Mouse (Mus musculus) liver, embryonic 16.5 days (tissue): ENCODE measurements at regions not wholly inside any gene's neighbourhood (a gene's known extent, or its start where the extent isn't known, plus 50 kb on each side); places are given as distances from the start of the nearest gene placed in this dataset.

Source experiments
- ATAC-seq: fragments of 200-750 bp; cut with Nextera tagmentation; 2 replicates; pipeline ENCODE4 v1.8.0; 2017; ENCODE audit warnings: low read depth, mild to moderate bottlenecking, moderate number of reproducible peaks, moderate library complexity
- H3K27ac ChIP-seq: fragments of 300-500 bp; sonication (generic); 2 replicates; pipeline ENCODE4 v1.5.1; 2014; ENCODE audit warnings: mild to moderate bottlenecking, low read length
- H3K27me3 ChIP-seq: fragments of 300-500 bp; sonication (generic); 2 replicates; pipeline ENCODE4 v1.6.1; 2014; ENCODE audit warnings: low read depth, low read length, mixed read lengths; ENCODE audit not compliant: control insufficient read depth, insufficient read depth
- H3K36me3 ChIP-seq: fragments of 300-500 bp; sonication (generic); 2 replicates; pipeline ENCODE4 v1.6.1; 2014; ENCODE audit warnings: mild to moderate bottlenecking; ENCODE audit not compliant: control insufficient read depth, insufficient read depth
- H3K4me1 ChIP-seq: fragments of 300-500 bp; sonication (generic); 2 replicates; pipeline ENCODE4 v1.6.1; 2014; ENCODE audit warnings: low read depth, low read length, mixed read lengths; ENCODE audit not compliant: control insufficient read depth
- H3K4me2 ChIP-seq: fragments of 300-500 bp; sonication (generic); 2 replicates; pipeline ENCODE4 v1.6.1; 2014; ENCODE audit warnings: low read depth, low read length, mixed read lengths
- H3K4me3 ChIP-seq: fragments of 300-500 bp; sonication (generic); 2 replicates; pipeline ENCODE4 v1.5.1; 2014; ENCODE audit warnings: low read depth, mild to moderate bottlenecking, low read length
- H3K9ac ChIP-seq: fragments of 300-500 bp; sonication (generic); 2 replicates; pipeline ENCODE4 v1.6.1; 2014; ENCODE audit warnings: low read depth, low read length
- H3K9me3 ChIP-seq: fragments of 300-500 bp; sonication (generic); replicated peaks from 2 replicates; pipeline ENCODE4 v1.6.1; 2016; ENCODE audit warnings: low read length; ENCODE audit not compliant: control insufficient read depth
- WGBS: fragments of 180-500 bp; shearing (Covaris S2); extraction: QIAGEN DNeasy Blood & Tissue Kit; methylation state at CpG from one replicate; pipeline ENCODE4 v1.1.7; 2014; ENCODE audit not compliant: insufficient replicate concordance; 5-methylcytosine and 5-hydroxymethylcytosine counted together

DNA sequence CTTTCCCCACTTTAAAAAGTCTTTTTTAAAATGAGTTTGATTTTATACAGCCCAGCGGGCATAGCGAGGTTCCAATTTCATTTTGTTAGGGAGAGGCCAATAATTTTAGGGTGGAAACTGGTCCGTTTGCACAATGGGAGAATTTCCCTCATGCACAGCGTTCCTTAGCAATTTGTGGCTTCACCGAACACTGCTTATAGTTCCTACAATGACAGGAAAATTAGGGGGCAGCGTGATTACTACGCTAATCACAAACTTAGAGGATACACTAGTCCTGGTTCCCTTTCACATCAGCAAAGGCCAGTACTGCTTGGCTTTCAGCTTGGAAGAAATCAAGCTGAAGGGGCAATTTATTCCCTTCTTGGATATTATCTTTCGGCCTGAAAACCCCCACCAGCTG lies 745.1 kb upstream of the Gm19410 start:
- Histone ChIP-seq H3K9ac (no peak overlapping the region), H3K36me3 (no peaks in the 10 kb centered on the region)
- 74% methylated on average over 8 of the region's 8 CpGs for WGBS

DNA sequence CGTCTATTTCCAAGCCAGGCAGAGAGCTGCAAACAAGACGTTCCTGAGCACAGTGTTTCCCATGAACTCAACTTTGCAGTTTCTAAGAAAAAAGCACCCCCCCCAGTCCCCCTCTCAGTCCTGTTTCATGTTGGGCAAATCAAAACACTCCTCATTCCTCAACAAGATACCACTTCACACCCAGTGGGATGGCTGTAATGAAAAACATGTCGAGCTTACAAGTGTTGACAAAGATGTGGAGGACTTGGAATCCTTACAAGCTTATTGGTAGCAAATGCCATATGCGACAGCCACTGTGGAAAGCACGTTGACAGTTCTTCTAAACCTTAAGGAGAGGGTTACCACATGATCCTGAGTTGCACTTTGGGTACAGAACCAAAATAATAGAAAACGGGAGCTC lies 742.9 kb upstream of the Gm19410 start:
- no peaks in the 10 kb centered on the region for H3K9me3 ChIP-seq
- H3K27ac ChIP-seq = no peak overlapping the region
- ATAC-seq = no peak
- no peaks in the 10 kb centered on the region for H3K27me3 ChIP-seq
- no peak overlapping the region for H3K4me2 ChIP-seq
- H3K36me3 ChIP-seq = no peaks in the 10 kb centered on the region
- WGBS = 58% methylated on average over 6 of the region's 6 CpGs
- no peak overlapping the region for H3K4me3 ChIP-seq
- no peak overlapping the region for H3K9ac ChIP-seq
- H3K4me1 ChIP-seq = no peaks in the 10 kb centered on the region

More for the DNA sequence above, 745.1 kb upstream of the Gm19410 start:
- no peak overlapping the region for H3K4me2 ChIP-seq
- no peaks in the 10 kb centered on the region for H3K27me3 ChIP-seq
- ATAC-seq = no peak
- H3K9me3 ChIP-seq = no peaks in the 10 kb centered on the region
- H3K4me1 ChIP-seq = no peaks in the 10 kb centered on the region
- H3K27ac ChIP-seq = no peak overlapping the region
- H3K4me3 ChIP-seq = no peak overlapping the region

DNA sequence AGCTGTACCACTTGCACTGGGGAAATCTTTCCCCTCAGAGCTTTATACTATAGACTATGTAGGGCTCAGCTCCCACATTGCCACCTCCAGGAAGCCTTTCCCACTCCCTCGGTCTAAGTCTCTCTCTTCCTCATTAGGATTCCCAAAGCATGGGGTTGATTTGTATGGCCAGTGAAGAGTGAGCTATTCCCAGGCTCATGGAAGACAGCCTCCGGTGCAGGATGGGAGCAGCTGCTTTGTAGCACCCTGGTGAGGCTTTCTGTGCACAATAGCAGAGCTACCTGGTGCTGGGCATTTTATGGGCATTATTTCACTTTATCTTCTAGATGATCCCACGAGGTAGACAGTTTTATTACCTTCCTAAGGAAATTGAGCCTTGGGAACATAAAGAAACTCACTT lies 717.8 kb upstream of the Gm19410 start:
- Histone ChIP-seq H3K9me3 (no peaks in the 10 kb centered on the region), H3K27ac (no peak overlapping the region), H3K36me3 (no peaks in the 10 kb centered on the region), H3K9ac (no peak overlapping the region), H3K27me3 (no peaks in the 10 kb centered on the region), H3K4me1 (no peaks in the 10 kb centered on the region), H3K4me2 (no peak overlapping the region), H3K4me3 (no peak overlapping the region)
- 47% methylated on average over 3 of the region's 3 CpGs for WGBS
- ATAC-seq = no peak

DNA sequence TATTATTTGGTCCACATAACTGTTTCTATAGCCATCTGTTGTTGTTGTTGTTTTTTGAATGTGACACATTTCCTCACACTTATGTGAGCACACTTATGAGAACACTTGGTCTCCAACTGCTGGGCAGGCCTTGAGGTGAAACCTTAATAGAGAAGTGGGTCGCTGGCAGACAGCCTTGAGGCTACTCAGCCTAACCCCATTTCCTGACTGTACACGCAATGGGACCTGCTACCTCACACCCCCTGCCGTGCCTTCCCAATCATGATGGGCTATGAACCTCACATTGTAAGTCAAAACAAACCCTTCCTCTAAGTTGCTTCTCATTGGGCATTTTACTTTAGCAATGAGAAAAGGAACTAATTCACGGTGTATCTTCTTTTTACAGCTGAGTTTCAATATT lies 712.1 kb upstream of the Gm19410 start:
- no peaks in the 10 kb centered on the region for H3K36me3 ChIP-seq
- no peaks in the 10 kb centered on the region for H3K9me3 ChIP-seq
- H3K9ac ChIP-seq = no peak overlapping the region
- H3K4me2 ChIP-seq = no peak overlapping the region
- ATAC-seq = no peak
- H3K27me3 ChIP-seq = no peaks in the 10 kb centered on the region
- H3K4me1 ChIP-seq = no peaks in the 10 kb centered on the region
- 51% methylated on average over 4 of the region's 4 CpGs for WGBS
- no peak overlapping the region for H3K27ac ChIP-seq
- H3K4me3 ChIP-seq = no peak overlapping the region

DNA sequence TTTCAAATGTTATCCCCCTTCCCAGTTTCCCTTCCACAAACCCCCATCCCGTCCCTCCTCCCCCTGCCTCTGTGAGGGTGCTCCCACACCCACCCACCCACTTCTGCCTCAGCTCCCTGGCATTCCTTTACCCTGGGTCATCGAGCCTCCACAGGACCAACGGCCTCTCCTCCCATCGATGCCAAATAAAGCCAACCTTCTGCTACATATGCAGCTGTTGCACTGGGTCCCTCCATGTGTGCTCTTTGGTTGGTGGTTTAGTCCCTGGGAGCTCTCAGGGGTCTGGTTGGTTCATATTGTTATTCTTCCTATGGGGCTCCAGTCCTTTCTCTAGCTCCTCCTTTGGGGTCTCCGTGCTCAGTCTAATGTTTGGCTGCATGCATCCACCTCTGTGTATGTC lies 704.5 kb upstream of the Gm19410 start:
- Histone ChIP-seq H3K9ac (no peak overlapping the region), H3K4me1 (no peaks in the 10 kb centered on the region), H3K27me3 (no peaks in the 10 kb centered on the region), H3K9me3 (no peaks in the 10 kb centered on the region), H3K27ac (no peak overlapping the region), H3K4me2 (no peak overlapping the region), H3K36me3 (no peaks in the 10 kb centered on the region), H3K4me3 (no peak overlapping the region)
- whole genome bisulfite sequencing = 62% methylated on average over 5 of the region's 5 CpGs
- ATAC-seq = no peak

DNA sequence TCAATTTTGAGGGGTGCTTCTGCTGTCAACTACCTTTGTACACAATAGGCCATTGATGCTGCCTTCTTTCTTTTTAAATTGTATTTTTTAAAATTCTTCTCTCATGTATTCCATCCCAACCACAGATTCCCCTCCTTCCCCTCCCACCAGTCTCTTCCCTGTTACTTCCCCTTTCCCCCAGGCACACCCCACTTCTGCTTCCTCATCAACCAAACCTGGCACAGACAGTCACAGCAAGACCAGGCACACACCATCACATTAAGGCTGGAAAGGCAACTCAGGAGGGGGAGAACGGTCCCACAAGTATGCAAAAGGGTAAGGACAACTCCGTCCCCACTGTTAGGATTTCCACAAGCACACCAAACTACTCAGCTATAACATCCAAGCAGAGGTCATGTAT lies 697.4 kb upstream of the Gm19410 start:
- WGBS = 54% methylated on average over 2 of the region's 2 CpGs

DNA sequence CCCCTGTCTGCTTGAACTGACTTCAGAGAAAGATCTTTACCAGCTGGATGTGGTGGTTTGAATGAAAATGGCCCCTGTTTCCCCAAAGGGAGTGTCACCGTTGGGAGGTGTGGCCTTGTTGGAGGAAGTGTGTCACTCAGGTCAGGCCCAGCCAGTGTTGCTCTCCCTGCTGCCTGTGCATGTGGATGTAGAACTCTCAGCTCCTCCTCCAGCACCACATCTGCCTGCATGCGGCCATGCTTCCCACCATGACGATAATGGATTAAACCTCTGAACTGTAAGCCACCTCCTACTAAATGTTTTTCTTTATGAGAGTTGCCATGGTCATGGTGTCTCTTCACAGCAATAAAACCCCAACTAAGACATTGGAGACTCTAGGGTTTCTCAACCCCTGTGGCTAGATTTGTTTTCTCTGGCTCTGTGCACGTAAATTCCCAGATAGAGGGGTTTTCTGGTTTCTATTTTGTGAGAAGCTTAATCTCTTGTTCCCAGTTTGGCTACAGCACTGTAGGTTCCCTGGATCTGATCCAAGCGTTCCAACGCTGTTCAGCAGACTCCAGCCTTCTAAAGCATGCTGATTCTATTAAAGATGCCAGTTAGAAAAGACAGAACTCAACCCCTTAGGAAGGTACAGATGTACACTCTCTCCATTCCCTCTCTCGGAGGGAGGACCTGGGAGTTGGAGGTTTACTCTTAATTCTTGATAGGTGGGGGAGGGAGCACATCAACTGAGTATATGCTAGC lies 695.2 kb upstream of the Gm19410 start:
- Histone ChIP-seq H3K9ac (no peak overlapping the region), H3K4me2 (no peak overlapping the region), H3K27ac (no peak overlapping the region), H3K36me3 (no peaks in the 10 kb centered on the region), H3K4me1 (no peaks in the 10 kb centered on the region), H3K9me3 (no peaks in the 10 kb centered on the region), H3K4me3 (no peak overlapping the region), H3K27me3 (no peaks in the 10 kb centered on the region)
- ATAC-seq = no peak
- WGBS = 62% methylated on average over 7 of the region's 7 CpGs

More for the DNA sequence above, 697.4 kb upstream of the Gm19410 start:
- Histone ChIP-seq H3K27ac (no peak overlapping the region), H3K9me3 (no peaks in the 10 kb centered on the region), H3K4me3 (no peak overlapping the region), H3K36me3 (no peaks in the 10 kb centered on the region), H3K9ac (no peak overlapping the region), H3K4me2 (no peak overlapping the region), H3K4me1 (no peaks in the 10 kb centered on the region), H3K27me3 (no peaks in the 10 kb centered on the region)
- no peak for ATAC-seq

DNA sequence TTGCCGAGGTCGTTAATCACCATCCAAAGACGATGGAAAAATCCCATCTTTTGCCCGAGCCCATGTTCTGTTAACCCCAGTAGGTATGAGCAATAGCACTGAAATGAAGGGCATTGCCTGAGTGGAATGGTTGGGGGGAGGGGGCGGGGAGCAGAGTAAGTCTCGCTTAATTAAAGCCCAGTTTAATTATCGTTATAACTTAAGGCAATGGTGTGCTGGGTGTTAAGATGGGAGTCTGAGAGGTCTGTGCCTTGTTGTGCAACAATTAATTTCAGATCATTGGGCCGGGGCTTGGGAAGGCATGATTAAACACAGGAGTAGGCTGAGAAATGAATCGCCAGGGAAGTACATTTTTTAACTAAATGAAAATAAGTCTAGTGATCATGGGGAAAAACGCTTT lies 689.6 kb upstream of the Gm19410 start:
- no peaks in the 10 kb centered on the region for H3K4me1 ChIP-seq
- WGBS = 65% methylated on average over 10 of the region's 10 CpGs

DNA sequence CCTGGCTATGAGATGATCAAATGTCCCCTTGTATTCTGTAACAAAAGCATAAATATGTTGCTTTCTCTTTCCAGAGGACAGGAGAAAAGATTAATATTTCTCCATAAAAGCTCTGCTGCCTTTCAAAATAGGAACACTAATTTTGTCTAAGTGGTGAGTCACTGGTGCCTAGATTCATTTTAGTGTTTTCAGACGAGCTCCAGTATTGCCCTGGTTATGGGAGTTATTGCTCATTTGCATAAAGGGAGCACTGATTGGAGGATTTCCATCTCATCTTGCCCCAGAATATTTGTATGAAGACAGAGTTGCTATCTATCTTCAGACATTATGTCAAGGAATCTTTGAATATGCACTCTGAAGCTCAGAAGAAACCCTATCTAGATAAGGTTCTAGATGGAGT lies 682.4 kb upstream of the Gm19410 start:
- WGBS = 35% methylated on average over 1 of the region's 1 CpGs
- no peak overlapping the region for H3K27ac ChIP-seq
- H3K4me3 ChIP-seq = no peak overlapping the region
- no peaks in the 10 kb centered on the region for H3K36me3 ChIP-seq
- no peak for ATAC-seq
- no peaks in the 10 kb centered on the region for H3K27me3 ChIP-seq
- no peaks in the 10 kb centered on the region for H3K4me1 ChIP-seq
- H3K4me2 ChIP-seq = no peak overlapping the region
- no peaks in the 10 kb centered on the region for H3K9me3 ChIP-seq
- H3K9ac ChIP-seq = no peak overlapping the region

More for the DNA sequence above, 689.6 kb upstream of the Gm19410 start:
- Histone ChIP-seq H3K4me3 (no peak overlapping the region), H3K4me2 (no peak overlapping the region), H3K9me3 (no peaks in the 10 kb centered on the region), H3K36me3 (no peaks in the 10 kb centered on the region), H3K9ac (no peak overlapping the region), H3K27me3 (no peaks in the 10 kb centered on the region), H3K27ac (no peak overlapping the region)
- ATAC-seq = no peak
